Mouse (Mus musculus) NIH3T3 (cell line): Measurements from ENCODE around the gene Atox1.

Experiments used
- DNase-seq: peaks from one replicate; pipeline ENCODE4 v3.0.0-alpha.2; 2012; ENCODE audit warnings: low read depth

Gene Atox1

GRCm38 (mm10) chr11:55413416-55413796 lies 47.6 kb downstream of the Atox1 start:
- no peak for DNase-seq

GRCm38 (mm10) chr11:55412680-55413415 lies 48.2 kb downstream of the Atox1 start:
- DNase-seq: no peak

GRCm38 (mm10) chr11:55412034-55412433 lies 49.0 kb downstream of the Atox1 start:
- DNase-seq: no peak

- DNase-seq: no peak
Measured at GRCm38 (mm10) chr11:55410502-55410901, 50.5 kb downstream of the Atox1 start.

GRCm38 (mm10) chr11:55410005-55410404 lies 51.0 kb downstream of the Atox1 start:
- no peak for DNase-seq

GRCm38 (mm10) chr11:55407133-55407532 lies 53.9 kb downstream of the Atox1 start:
- DNase-seq: no peak

- no peak for DNase-seq
Measured at GRCm38 (mm10) chr11:55405601-55406469, 55.2 kb downstream of the Atox1 start.

GRCm38 (mm10) chr11:55404659-55405457 lies 56.2 kb downstream of the Atox1 start:
- no peak for DNase-seq

GRCm38 (mm10) chr11:55400863-55401262 lies 60.2 kb downstream of the Atox1 start:
- DNase-seq: no peak

- DNase-seq: no peak
Measured at GRCm38 (mm10) chr11:55398371-55398770, 62.7 kb downstream of the Atox1 start.

GRCm38 (mm10) chr11:55397441-55397840 lies 63.6 kb downstream of the Atox1 start:
- no peak for DNase-seq

GRCm38 (mm10) chr11:55397036-55397435 lies 64.0 kb downstream of the Atox1 start:
- DNase-seq: no peak
